Mouse (Mus musculus): Measurements from ENCODE around the gene Gm20379. TPM values are rescaled to one million over a fixed set of nuclear protein-coding genes. Genes with fewer than 3 reads are reported as not detected.

Gene Gm20379
- polyA plus RNA-seq (2012; ENCODE audit: insufficient read depth, insufficient read length, low replicate concordance, missing spikeins) = not detected in 2 replicates

DNA sequence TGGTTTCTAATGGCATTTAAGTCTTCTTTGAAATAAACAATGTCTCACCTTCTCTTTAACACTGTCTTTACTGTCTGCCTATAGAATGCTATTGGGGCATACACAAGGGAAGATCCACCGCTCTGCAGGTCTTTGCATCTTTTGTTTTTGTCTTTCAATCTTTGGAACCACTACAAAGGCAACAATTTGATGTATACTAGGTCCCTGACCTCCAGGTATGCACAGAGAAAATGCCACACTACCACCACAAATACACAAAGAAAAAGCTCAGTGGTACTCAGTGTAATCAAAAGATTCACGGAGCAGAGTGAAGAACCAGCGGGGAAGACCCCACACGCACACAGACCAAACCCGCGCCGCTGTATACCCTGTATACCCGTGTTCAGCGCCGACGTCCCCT lies at the start of gene Gm20379:
Gene Gm20379, plus strand, starts transcription at position 301 of the 400 bp plus-strand sequence.
- Histone ChIP-seq H3K4me3 (ENCODE audit: insufficient read depth, low read depth, low read length) (no peak within 1 kb of the TSS), H3K4me1 (ENCODE audit: control insufficient read depth, insufficient read depth, low read length) (no peaks in the 10 kb centered on the region), H3K27ac (ENCODE audit: insufficient read depth, low read depth, low read length) (no peak within 1 kb of the TSS)
- over 99% methylated on average over 11 of the region's 11 CpGs for WGBS
- no peak for TF ChIP-seq CTCF (IDR thresholded peaks at IDR 0.05; ENCODE audit: insufficient read depth, low read depth, low read length)
- TF ChIP-seq POLR2A (IDR thresholded peaks at IDR 0.05; ENCODE audit: insufficient read depth, low read depth, low read length) = no peak

DNA sequence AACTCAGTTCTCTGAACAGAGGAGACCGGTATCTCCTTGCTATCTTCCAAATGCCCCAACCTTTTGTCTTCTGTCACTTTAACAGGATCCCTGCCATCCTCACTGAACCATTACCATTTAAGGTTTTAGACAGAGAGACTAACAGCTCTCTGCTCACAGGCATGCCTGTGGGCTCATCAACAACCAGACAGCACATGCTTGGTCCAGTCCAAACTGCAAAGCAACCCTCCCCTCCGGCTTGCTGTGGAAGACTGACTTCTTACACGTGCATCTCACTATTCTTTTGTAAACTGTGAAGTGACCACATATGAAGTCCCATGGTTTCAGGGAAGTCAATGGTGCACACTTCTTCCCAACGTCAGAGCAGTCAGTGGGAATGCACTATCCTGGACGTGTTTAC lies 44.5 kb upstream of the Gm20379 start:
- no peak overlapping the region for H3K27ac ChIP-seq (ENCODE audit: insufficient read depth, low read depth, low read length)
- WGBS = 84% methylated on average over 5 of the region's 5 CpGs
- no peak overlapping the region for H3K4me3 ChIP-seq (ENCODE audit: insufficient read depth, low read depth, low read length)
- no peak for TF ChIP-seq CTCF (IDR thresholded peaks at IDR 0.05; ENCODE audit: insufficient read depth, low read depth, low read length)
- no peak for TF ChIP-seq POLR2A (IDR thresholded peaks at IDR 0.05; ENCODE audit: insufficient read depth, low read depth, low read length)
- H3K4me1 ChIP-seq (ENCODE audit: control insufficient read depth, insufficient read depth, low read length) = no peaks in the 10 kb centered on the region

DNA sequence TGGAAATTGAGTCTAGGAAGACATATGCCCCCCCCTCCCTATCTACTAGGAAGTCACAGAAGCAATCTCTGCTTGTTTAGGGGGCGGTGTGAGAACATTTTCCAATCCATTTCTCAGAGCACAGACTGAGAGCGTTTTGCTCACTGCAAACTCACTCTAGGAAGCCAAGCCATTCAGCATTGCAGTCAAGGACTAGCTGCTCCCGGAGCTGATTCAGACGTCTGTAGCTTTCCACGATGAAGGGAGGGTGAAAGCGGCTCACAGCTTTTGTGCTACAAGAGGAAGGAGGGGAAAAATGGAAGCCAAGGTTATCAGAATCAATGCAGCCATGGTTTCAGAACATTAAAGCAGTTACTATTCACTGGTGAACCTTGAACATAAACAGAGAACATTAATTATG lies 42.2 kb upstream of the Gm20379 start:
- H3K4me3 ChIP-seq (ENCODE audit: insufficient read depth, low read depth, low read length) = no peak overlapping the region
- no peak overlapping the region for H3K27ac ChIP-seq (ENCODE audit: insufficient read depth, low read depth, low read length)
- no peak for TF ChIP-seq POLR2A (IDR thresholded peaks at IDR 0.05; ENCODE audit: insufficient read depth, low read depth, low read length)
- TF ChIP-seq CTCF (IDR thresholded peaks at IDR 0.05; ENCODE audit: insufficient read depth, low read depth, low read length) = no peak
- no peaks in the 10 kb centered on the region for H3K4me1 ChIP-seq (ENCODE audit: control insufficient read depth, insufficient read depth, low read length)
- WGBS = 63% methylated on average over 6 of the region's 6 CpGs

GRCm38 (mm10) chr13:92267076-92267475 lies 38.7 kb upstream of the Gm20379 start:
- Histone ChIP-seq H3K4me1 (ENCODE audit: control insufficient read depth, insufficient read depth, low read length) (no peaks in the 10 kb centered on the region), H3K27ac (ENCODE audit: insufficient read depth, low read depth, low read length) (no peak overlapping the region), H3K4me3 (ENCODE audit: insufficient read depth, low read depth, low read length) (no peak overlapping the region)
- 91% methylated on average over 3 of the region's 3 CpGs for WGBS
- TF ChIP-seq CTCF (IDR thresholded peaks at IDR 0.05; ENCODE audit: insufficient read depth, low read depth, low read length) = no peak
- TF ChIP-seq POLR2A (IDR thresholded peaks at IDR 0.05; ENCODE audit: insufficient read depth, low read depth, low read length) = no peak

DNA sequence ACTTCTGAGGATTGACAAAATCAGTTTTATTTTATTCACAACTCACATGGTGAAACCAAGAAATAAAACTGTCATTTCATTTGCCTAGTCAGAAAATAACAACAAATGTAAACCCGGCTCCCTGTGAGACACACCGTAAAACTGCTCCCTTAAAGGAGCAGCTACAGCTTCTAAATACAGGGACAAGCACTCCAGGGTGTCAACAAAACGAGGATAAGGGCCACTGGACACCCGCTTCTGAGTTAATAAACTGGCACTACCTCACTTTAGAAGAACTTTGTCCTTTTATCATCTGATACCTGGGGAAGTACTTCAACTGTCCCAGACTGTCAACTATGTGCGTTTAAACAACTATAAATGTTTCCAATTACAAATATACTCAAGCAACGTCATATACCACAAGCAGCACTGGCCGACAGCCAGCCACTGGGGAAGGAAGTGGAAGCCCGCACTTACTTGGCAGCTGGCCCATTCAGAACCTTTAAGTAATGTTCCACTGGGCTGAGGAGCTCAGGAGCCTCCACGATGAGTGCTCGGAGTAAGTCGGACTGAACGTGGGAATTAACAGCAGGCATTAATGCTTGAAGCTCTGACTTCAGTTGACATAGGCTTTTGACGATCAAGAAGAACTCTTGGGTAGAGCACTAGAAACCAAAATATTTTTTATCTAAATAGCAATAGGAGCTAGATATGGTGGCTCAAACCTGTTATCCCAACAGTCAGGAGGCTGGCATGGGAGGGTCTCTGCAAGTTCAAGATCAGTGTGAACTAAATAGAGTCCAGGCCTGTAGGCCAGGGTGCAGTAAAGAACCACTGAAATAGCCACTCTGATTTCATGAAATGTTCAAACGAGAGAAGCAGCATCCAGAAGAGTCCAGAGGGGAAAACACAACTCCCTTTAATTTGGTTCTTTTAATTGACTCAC lies 31.2 kb upstream of the Gm20379 start:
- no peak overlapping the region for H3K27ac ChIP-seq (ENCODE audit: insufficient read depth, low read depth, low read length)
- TF ChIP-seq CTCF (IDR thresholded peaks at IDR 0.05; ENCODE audit: insufficient read depth, low read depth, low read length) (no peak), POLR2A (IDR thresholded peaks at IDR 0.05; ENCODE audit: insufficient read depth, low read depth, low read length) (no peak)
- H3K4me3 ChIP-seq (ENCODE audit: insufficient read depth, low read depth, low read length) = no peak overlapping the region
- WGBS = 45% methylated on average over 14 of the region's 14 CpGs
- H3K4me1 ChIP-seq (ENCODE audit: control insufficient read depth, insufficient read depth, low read length) = no peaks in the 10 kb centered on the region

DNA sequence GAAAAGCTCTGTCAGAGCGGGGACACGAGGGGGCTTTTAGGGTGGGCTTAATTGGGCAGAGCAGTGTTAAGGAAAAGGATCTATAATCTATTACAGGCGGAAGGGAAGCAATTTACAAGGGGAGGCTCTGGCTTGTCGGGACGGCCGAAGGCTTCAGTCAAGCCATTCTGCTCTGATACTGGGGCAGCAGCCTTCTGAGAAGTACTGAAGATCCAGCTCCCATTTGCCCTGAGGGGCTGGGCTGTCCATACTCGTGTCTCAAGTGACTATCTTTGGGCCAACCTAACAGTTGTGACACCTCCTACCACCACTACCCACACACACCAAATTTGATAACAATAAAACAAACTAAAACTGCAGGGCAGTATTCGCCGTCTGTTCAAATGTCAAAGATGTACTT lies 30.5 kb upstream of the Gm20379 start:
- 92% methylated on average over 9 of the region's 9 CpGs for WGBS

DNA sequence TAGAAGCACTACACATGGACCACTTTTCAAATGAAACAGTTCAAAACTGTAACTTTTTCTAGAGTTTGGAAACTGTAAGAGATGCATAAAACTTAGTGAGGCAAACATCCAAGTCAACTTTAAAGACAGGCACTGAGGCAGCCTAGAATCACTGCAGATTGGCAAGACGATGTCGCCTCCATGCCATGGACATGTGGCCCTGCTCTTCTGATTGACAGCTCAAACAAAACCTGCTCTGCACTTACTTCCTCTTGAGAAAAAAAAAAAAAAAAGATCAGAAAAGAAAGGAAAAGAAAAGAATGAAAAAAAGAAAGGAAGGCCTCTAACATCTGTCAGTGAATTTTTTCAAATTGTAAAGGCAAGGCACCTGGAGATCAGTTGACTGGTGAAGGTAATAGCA lies 28.8 kb upstream of the Gm20379 start:
- TF ChIP-seq CTCF (IDR thresholded peaks at IDR 0.05; ENCODE audit: insufficient read depth, low read depth, low read length) (no peak), POLR2A (IDR thresholded peaks at IDR 0.05; ENCODE audit: insufficient read depth, low read depth, low read length) (no peak)
- Histone ChIP-seq H3K4me1 (ENCODE audit: control insufficient read depth, insufficient read depth, low read length) (no peaks in the 10 kb centered on the region), H3K4me3 (ENCODE audit: insufficient read depth, low read depth, low read length) (no peak overlapping the region), H3K27ac (ENCODE audit: insufficient read depth, low read depth, low read length) (no peak overlapping the region)
- 89% methylated on average over 2 of the region's 2 CpGs for WGBS

More for the DNA sequence above, 30.5 kb upstream of the Gm20379 start:
- Histone ChIP-seq H3K4me1 (ENCODE audit: control insufficient read depth, insufficient read depth, low read length) (no peaks in the 10 kb centered on the region), H3K4me3 (ENCODE audit: insufficient read depth, low read depth, low read length) (no peak overlapping the region), H3K27ac (ENCODE audit: insufficient read depth, low read depth, low read length) (no peak overlapping the region)
- TF ChIP-seq CTCF (IDR thresholded peaks at IDR 0.05; ENCODE audit: insufficient read depth, low read depth, low read length) (no peak), POLR2A (IDR thresholded peaks at IDR 0.05; ENCODE audit: insufficient read depth, low read depth, low read length) (no peak)

DNA sequence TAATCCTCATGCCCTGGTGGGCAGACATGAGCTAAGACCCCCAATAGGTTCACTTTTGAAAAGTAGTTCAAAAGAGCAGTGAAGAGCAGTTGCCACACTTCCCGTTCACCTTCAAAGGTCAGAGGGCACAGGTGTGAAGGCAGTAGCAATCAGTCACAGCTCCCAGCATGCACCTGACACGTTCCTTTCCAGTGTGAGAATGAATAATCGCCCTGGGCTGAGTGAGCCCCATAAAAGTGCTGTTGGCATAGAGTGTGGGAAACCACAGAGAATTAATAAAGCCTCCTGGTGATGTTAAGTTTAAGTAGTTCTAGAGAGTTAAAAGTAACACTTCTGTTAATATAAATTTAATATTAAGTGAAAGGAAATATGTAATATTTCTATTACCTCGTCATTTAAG lies 14.2 kb upstream of the Gm20379 start:
- Histone ChIP-seq H3K27ac (ENCODE audit: insufficient read depth, low read depth, low read length) (no peak overlapping the region), H3K4me3 (ENCODE audit: insufficient read depth, low read depth, low read length) (no peak overlapping the region), H3K4me1 (ENCODE audit: control insufficient read depth, insufficient read depth, low read length) (peaks cover 3% of the 10 kb centered on the region; the same call in 1 of the 2 replicates)
- 73% methylated on average over 4 of the region's 4 CpGs for WGBS
- TF ChIP-seq POLR2A (IDR thresholded peaks at IDR 0.05; ENCODE audit: insufficient read depth, low read depth, low read length) (no peak), CTCF (IDR thresholded peaks at IDR 0.05; ENCODE audit: insufficient read depth, low read depth, low read length) (no peak)

GRCm38 (mm10) chr13:92293883-92294282 lies 11.9 kb upstream of the Gm20379 start:
- TF ChIP-seq POLR2A (IDR thresholded peaks at IDR 0.05; ENCODE audit: insufficient read depth, low read depth, low read length) (no peak), CTCF (IDR thresholded peaks at IDR 0.05; ENCODE audit: insufficient read depth, low read depth, low read length) (no peak)
- no peak overlapping the region for H3K4me3 ChIP-seq (ENCODE audit: insufficient read depth, low read depth, low read length)
- no peak overlapping the region for H3K27ac ChIP-seq (ENCODE audit: insufficient read depth, low read depth, low read length)
- 91% methylated on average over 5 of the region's 5 CpGs for WGBS
- H3K4me1 ChIP-seq (ENCODE audit: control insufficient read depth, insufficient read depth, low read length) = peaks cover 3% of the 10 kb centered on the region; the same call in 1 of the 2 replicates

All from olfactory bulb, adult 2 months (tissue).